In genomic region chr1:159517647-159518046, GRCm38 (mm10) we compare ENCODE assay signal across 15 mouse cellular contexts. TPM values are rescaled to one million over a fixed set of nuclear protein-coding genes. Genes with fewer than 3 reads are reported as not detected.
DNase-seq lines count a peak whose midpoint lies in the region; ATAC-seq lines count a peak whose summit lies in the region.
"Had no signal": no experiment of that assay in that cellular context is flagged by ENCODE, and none has a peak within 500 bp of the region (broad histone marks: within the 10 kb centered on the region; RNA-seq: fewer than 3 reads in every experiment).

No protein-coding gene starts in this region.

- no peaks in the 10 kb centered on the region for H3K36me3 ChIP-seq in hindbrain, embryonic 12.5 days
- H3K36me3 ChIP-seq in hindbrain, embryonic 14.5 days (replicated peaks; ENCODE audit: control insufficient read depth, insufficient read depth): no peaks in the 10 kb centered on the region
- no peaks in the 10 kb centered on the region for H3K36me3 ChIP-seq in heart, embryonic 12.5 days
- H3K36me3 ChIP-seq: embryonic facial prominence, embryonic 13.5 days; limb, embryonic 15.5 days had no signal

- H3K4me3 ChIP-seq in hindbrain, embryonic 12.5 days: no peak overlapping the region
- no peak overlapping the region for H3K4me3 ChIP-seq in hindbrain, embryonic 14.5 days (replicated peaks; ENCODE audit: low read length)
- H3K4me3 ChIP-seq in heart, embryonic 12.5 days: no peak overlapping the region
- H3K4me3 ChIP-seq: embryonic facial prominence, embryonic 13.5 days; limb, embryonic 15.5 days; myocyte had no signal

- 60% methylated on average over 4 of the region's 4 CpGs for WGBS in hindbrain, embryonic 12.5 days
- 38% methylated on average over 4 of the region's 4 CpGs for WGBS in hindbrain, embryonic 14.5 days
- 4% methylated on average over 4 of the region's 4 CpGs for WGBS in heart, embryonic 12.5 days

- 0 out of 2 replicates have a peak overlapping the region, but pooled peaks have one; percentile 28 for H3K9ac ChIP-seq in hindbrain, embryonic 12.5 days
- H3K9ac ChIP-seq in hindbrain, embryonic 14.5 days: no peak overlapping the region
- H3K9ac ChIP-seq in heart, embryonic 12.5 days: no peak overlapping the region
- H3K9ac ChIP-seq: embryonic facial prominence, embryonic 13.5 days; limb, embryonic 15.5 days had no signal

- ATAC-seq in hindbrain, embryonic 12.5 days (ENCODE audit: low FRiP score): no peak
- ATAC-seq in hindbrain, embryonic 14.5 days (ENCODE audit: low FRiP score): no peak; the same call in 1 of the 2 replicates
- peak; percentile 57 for ATAC-seq in heart, embryonic 12.5 days (ENCODE audit: insufficient number of reproducible peaks, low FRiP score)

- H3K4me1 ChIP-seq in hindbrain, embryonic 12.5 days: no peaks in the 10 kb centered on the region
- no peaks in the 10 kb centered on the region for H3K4me1 ChIP-seq in hindbrain, embryonic 14.5 days (replicated peaks; ENCODE audit: control insufficient read depth, insufficient read depth, low read length)
- H3K4me1 ChIP-seq in heart, embryonic 12.5 days (replicated peaks): peaks cover 12% of the 10 kb centered on the region
- H3K4me1 ChIP-seq: embryonic facial prominence, embryonic 13.5 days; limb, embryonic 15.5 days had no signal

- H3K27ac ChIP-seq in hindbrain, embryonic 12.5 days: no peak overlapping the region
- no peak overlapping the region for H3K27ac ChIP-seq in hindbrain, embryonic 14.5 days
- H3K27ac ChIP-seq in heart, embryonic 12.5 days (ENCODE audit: poor library complexity, severe bottlenecking): no peak overlapping the region
- H3K27ac ChIP-seq: embryonic facial prominence, embryonic 13.5 days; limb, embryonic 15.5 days; macrophage had no signal

- no peaks in the 10 kb centered on the region for H3K27me3 ChIP-seq in hindbrain, embryonic 12.5 days
- no peaks in the 10 kb centered on the region for H3K27me3 ChIP-seq in hindbrain, embryonic 14.5 days (ENCODE audit: control insufficient read depth, insufficient read depth, low read length)
- 0 out of 2 replicates have a peak, but pooled peaks cover 5% of the 10 kb centered on the region for H3K27me3 ChIP-seq in heart, embryonic 12.5 days (replicated peaks)
- H3K27me3 ChIP-seq: embryonic facial prominence, embryonic 13.5 days had no signal

- no peak overlapping the region for H3K4me2 ChIP-seq in hindbrain, embryonic 12.5 days (replicated peaks)
- H3K4me2 ChIP-seq in hindbrain, embryonic 14.5 days (replicated peaks): no peak overlapping the region
- H3K4me2 ChIP-seq in heart, embryonic 12.5 days: peak overlapping the region; percentile 11; the same call in 1 of the 2 replicates
- H3K4me2 ChIP-seq: embryonic facial prominence, embryonic 13.5 days; limb, embryonic 15.5 days had no signal

- DNase-seq in hindbrain, embryonic 14.5 days (ENCODE audit: low spot score): no peak
- peak; percentile 88 for DNase-seq in adipocyte (ENCODE audit: low spot score)
- peak; percentile 31 to 42 for DNase-seq in layer of hippocampus, postnatal 14 days (ENCODE audit: low spot score in 2 of 2)
- no peak for DNase-seq in cerebellum, adult 9-10 months
- no peak for DNase-seq in gastrocnemius, postnatal 10 days
- DNase-seq in spleen, postnatal 4 days (ENCODE audit: low spot score in 2 of 2): no peak
- DNase-seq: cerebellum, adult 11 months had no signal

- no peaks in the 10 kb centered on the region for H3K9me3 ChIP-seq in hindbrain, embryonic 12.5 days (replicated peaks)
- no peaks in the 10 kb centered on the region for H3K9me3 ChIP-seq in hindbrain, embryonic 14.5 days (ENCODE audit: control insufficient read depth, low read length)
- no peaks in the 10 kb centered on the region for H3K9me3 ChIP-seq in heart, embryonic 12.5 days (replicated peaks)
- H3K9me3 ChIP-seq: embryonic facial prominence, embryonic 13.5 days; limb, embryonic 15.5 days had no signal

RNA-seq across cellular contexts. Expression of gene Tnr, which starts 5.9 kb away (rescaled TPM):
- 1.3 and 1.4 TPM in 2 replicates for polyA plus RNA-seq in hindbrain, embryonic 12.5 days (2016; fragmentation: Nextera tagmentation; extraction: Ambion mirVana)
- 4.2 and 5.1 TPM in 2 replicates for polyA plus RNA-seq in hindbrain, embryonic 14.5 days (2014; fragmentation: Nextera tagmentation; extraction: Ambion mirVana)
- not detected in 2 replicates for polyA plus RNA-seq in heart, embryonic 12.5 days (2016; fragmentation: Nextera tagmentation; extraction: Ambion mirVana)
- total RNA-seq in layer of hippocampus, postnatal 14 days (2021): 100 to 1,000 TPM; 168 to 172 TPM
- under 1 TPM; 0.27 to 0.33 TPM for total RNA-seq in gastrocnemius, postnatal 10 days (2021)
- total RNA-seq: hematopoietic stem cell, adult 5-6 weeks had no signal
- polyA plus RNA-seq: kidney, embryonic 16.5 days; macrophage had no signal

Comparison
In these comparisons a context has a peak if more than half of its experiments do, and no peak if none do; other contexts are left out.
1. DNase-seq: peak in adipocyte (single experiment) and layer of hippocampus, postnatal 14 days (2 of 2); none in hindbrain, embryonic 14.5 days (single experiment), cerebellum, adult 9-10 months (single experiment), gastrocnemius, postnatal 10 days (single experiment) and spleen, postnatal 4 days (0 of 2).